Mouse (Mus musculus) spleen, adult 2 months (tissue): Measurements from ENCODE around the gene Vps26c.
A peak's percentile ranks its signal among the peaks of the same experiment; 100 is the strongest.

Source experiments
- CTCF ChIP-seq: fragments of 200-500 bp; IDR thresholded peaks from 2 replicates; pipeline ENCODE4 v1.5.1; 2011; ENCODE audit warnings: mild to moderate bottlenecking, inconsistent platforms; ENCODE audit not compliant: insufficient read depth, insufficient read length, insufficient replicate concordance; ENCODE audit errors: extremely low read depth
- POLR2A ChIP-seq: fragments of 200-500 bp; IDR thresholded peaks from 2 replicates; pipeline ENCODE4 v1.6.1; 2011; ENCODE audit warnings: low read depth, low read length, inconsistent platforms

- TF ChIP-seq CTCF (peak; percentile 1; the same call in 1 of the 2 replicates), POLR2A (no peak)
Measured at GRCm38 (mm10) chr16:94449151-94449550, 77.5 kb downstream of the Vps26c start.
